Mouse (Mus musculus) limb, embryonic 14.5 days (tissue): ENCODE data around the gene Col2a1. TPM values are rescaled to one million over a fixed set of nuclear protein-coding genes. Genes with fewer than 3 reads are reported as not detected.

Experiments
- ATAC-seq: fragments of 200-750 bp; cut with Nextera tagmentation; 2 replicates; pipeline ENCODE4 v1.8.0; 2017; ENCODE audit warnings: low read depth, moderate number of reproducible peaks, moderate TSS enrichment; ENCODE audit not compliant: low FRiP score
- DNase-seq: peaks from one replicate; pipeline ENCODE4 v3.0.0-alpha.2; 2015; ENCODE audit warnings: low spot score
- H3K27ac ChIP-seq: fragments of 300-500 bp; sonication (generic); replicated peaks from 2 replicates; pipeline ENCODE4 v1.5.1; 2014; ENCODE audit warnings: low read depth, mild to moderate bottlenecking, low read length, moderate library complexity, mixed read lengths
- H3K27me3 ChIP-seq: fragments of 300-500 bp; sonication (generic); 2 replicates; pipeline ENCODE4 v1.6.1; 2014; ENCODE audit warnings: low read length, mixed read lengths; ENCODE audit not compliant: control insufficient read depth, insufficient read depth
- H3K36me3 ChIP-seq: fragments of 300-500 bp; sonication (generic); 2 replicates; pipeline ENCODE4 v1.6.1; 2014; ENCODE audit warnings: mild to moderate bottlenecking, low read length, moderate library complexity, mixed read lengths; ENCODE audit not compliant: control insufficient read depth, insufficient read depth
- H3K4me1 ChIP-seq: fragments of 300-500 bp; sonication (generic); 2 replicates; pipeline ENCODE4 v1.6.1; 2014; ENCODE audit warnings: antibody characterized with exemption, low read length, mixed read lengths; ENCODE audit not compliant: control insufficient read depth, insufficient read depth
- H3K4me2 ChIP-seq: fragments of 300-500 bp; sonication (generic); replicated peaks from 2 replicates; pipeline ENCODE4 v1.6.1; 2014; ENCODE audit warnings: low read depth, mild to moderate bottlenecking, low read length, moderate library complexity; ENCODE audit not compliant: severe bottlenecking
- H3K4me3 ChIP-seq: fragments of 300-500 bp; sonication (generic); replicated peaks from 2 replicates; pipeline ENCODE4 v1.5.1; 2014; ENCODE audit warnings: low read length
- H3K9ac ChIP-seq: fragments of 300-500 bp; sonication (generic); 2 replicates; pipeline ENCODE4 v1.6.1; 2014; ENCODE audit warnings: mild to moderate bottlenecking, low read depth, low read length, moderate library complexity; ENCODE audit not compliant: severe bottlenecking
- H3K9me3 ChIP-seq: fragments of 300-500 bp; sonication (generic); 2 replicates; pipeline ENCODE4 v1.6.1; 2016; ENCODE audit warnings: low read length; ENCODE audit not compliant: control insufficient read depth
- POLR2A ChIP-seq: fragments of 200-500 bp; IDR thresholded peaks from 2 replicates; pipeline ENCODE4 v1.8.0; 2012; ENCODE audit warnings: inconsistent platforms, mild to moderate bottlenecking, moderate library complexity, borderline replicate concordance; ENCODE audit not compliant: insufficient read depth, insufficient read length; ENCODE audit errors: extremely low read depth
- WGBS: fragments of 180-500 bp; shearing (Covaris S2); extraction: QIAGEN DNeasy Blood & Tissue Kit; methylation state at CpG from one replicate; pipeline ENCODE4 v1.1.7; 2014; 5-methylcytosine and 5-hydroxymethylcytosine counted together
- polyA plus RNA-seq, 2 experiments: library from polyadenylated mRNA; depleted of rRNA in 1 of 2; stranded (reverse) in 1 of 2; unstranded in 1 of 2; fragments of >200 nt; fragmentation: Nextera tagmentation in 1 of 2; extraction: Ambion mirVana in 1 of 2; gene quantifications; 2 replicates each; pipeline versions ENCODE4 v1.2.1 to v1.2.3; 2012 to 2014

The Col2a1 gene
- polyA plus RNA-seq, 2 experiments = 754 to 1,642 TPM

DNA sequence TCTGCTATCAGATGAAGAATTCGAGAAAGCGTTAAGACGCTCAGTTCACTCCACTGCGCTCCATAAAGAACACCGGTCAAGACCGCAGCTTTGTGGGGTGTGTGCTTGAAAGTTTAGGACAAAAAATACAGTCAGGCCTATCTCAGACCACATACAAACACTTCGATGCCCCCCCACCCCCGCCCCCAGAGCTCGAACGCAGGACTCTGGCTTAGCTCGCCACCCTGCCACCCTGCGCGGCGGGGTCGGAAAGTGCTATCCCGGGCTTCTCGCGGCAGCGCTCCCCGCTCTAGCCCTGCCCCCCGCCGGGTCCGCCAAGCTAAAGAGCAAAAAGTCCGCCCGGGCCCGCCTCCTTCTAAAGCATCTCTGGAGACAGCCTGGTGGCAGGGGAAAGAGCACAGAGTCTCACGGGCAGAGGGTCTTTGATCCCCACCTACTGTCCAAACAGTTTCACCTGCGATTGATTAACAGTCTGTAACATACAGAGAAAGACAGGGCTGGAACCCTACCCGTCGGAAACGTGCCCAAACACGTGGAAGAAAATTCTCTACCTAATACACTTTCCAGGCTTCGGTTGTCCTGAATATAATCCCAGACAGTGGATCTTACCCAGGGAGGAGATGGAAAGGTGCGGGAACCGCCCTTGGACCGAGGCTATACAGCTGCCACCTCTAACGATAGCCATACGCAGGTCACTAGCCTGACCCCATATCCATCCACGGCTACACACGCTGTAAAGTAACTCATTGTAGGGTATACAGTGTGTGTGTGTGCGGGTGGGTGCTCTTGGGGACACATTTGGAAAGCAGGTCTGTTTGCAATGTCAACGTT lies 1.3 kb downstream of the Col2a1 start:
- H3K4me3 ChIP-seq = peak overlapping the region; percentile 63
- H3K4me2 ChIP-seq = peak overlapping the region; percentile 90
- peaks cover 3% of the 10 kb centered on the region; the same call in 1 of the 2 replicates for H3K27me3 ChIP-seq
- H3K9ac ChIP-seq = peak overlapping the region; percentile 84
- DNase-seq (no peak), ATAC-seq (no peak)
- WGBS = under 1% methylated on average over 42 of the region's 42 CpGs
- 0 out of 2 replicates have a peak, but pooled peaks have one; percentile 40 for TF ChIP-seq POLR2A
- H3K4me1 ChIP-seq = peaks cover 23% of the 10 kb centered on the region
- H3K27ac ChIP-seq = peak overlapping the region; percentile 87
- H3K9me3 ChIP-seq = no peaks in the 10 kb centered on the region
- peaks cover 14% of the 10 kb centered on the region for H3K36me3 ChIP-seq

DNA sequence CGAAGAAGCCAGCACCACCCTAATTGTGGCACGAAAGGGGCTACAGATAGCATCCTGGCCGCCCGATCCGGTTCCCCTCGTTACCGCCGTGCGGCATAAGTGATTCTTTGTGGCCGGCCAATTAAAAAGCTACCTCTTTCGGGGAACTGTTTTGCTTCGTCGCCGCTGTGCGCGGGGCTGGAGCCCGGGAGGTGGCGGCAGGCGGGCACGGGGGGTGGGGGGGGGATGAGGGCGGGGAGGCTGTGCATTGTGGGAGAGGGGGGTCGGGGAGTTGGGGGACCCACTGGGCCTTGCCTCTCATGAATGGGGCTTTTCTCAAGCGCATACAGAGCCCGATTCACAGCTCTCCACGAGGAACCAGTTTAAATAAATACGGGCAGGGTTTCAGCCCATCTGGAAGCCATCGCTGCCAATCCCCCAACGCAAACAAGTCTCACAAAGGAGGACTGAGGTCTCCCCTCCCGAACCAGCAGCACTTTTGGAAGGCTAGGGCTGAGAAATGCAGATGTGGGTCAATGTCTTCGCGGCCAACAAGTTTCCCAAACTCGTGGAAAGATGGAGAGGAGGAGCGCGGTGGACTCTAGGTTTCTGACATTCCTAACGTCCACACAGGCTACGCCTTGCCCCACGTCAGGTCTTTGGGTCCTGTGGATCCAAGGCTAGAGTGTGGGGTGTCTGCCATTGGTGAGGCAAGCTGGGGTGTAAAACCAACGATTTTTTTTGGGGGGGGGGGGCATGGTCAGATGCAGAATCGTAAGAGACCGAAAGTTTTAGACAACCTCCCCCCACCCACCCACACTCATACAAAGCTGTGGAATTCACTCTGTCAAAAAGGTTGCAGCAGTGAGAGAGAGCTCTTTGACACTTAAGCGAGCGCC lies 2.1 kb downstream of the Col2a1 start:
- peak overlapping the region; percentile 84 for H3K9ac ChIP-seq
- H3K27me3 ChIP-seq = peaks cover 3% of the 10 kb centered on the region; the same call in 1 of the 2 replicates
- H3K4me3 ChIP-seq = peak overlapping the region; percentile 63
- peak overlapping the region; percentile 90 for H3K4me2 ChIP-seq
- H3K36me3 ChIP-seq = peaks cover 21% of the 10 kb centered on the region
- WGBS = under 1% methylated on average over 40 of the region's 42 CpGs
- H3K27ac ChIP-seq = peak overlapping the region; percentile 87
- H3K9me3 ChIP-seq = no peaks in the 10 kb centered on the region
- ATAC-seq = peak; percentile 58
- peaks cover 25% of the 10 kb centered on the region for H3K4me1 ChIP-seq
- DNase-seq = peak; percentile 69
- TF ChIP-seq POLR2A = peak; percentile 60; the same call in 1 of the 2 replicates

DNA sequence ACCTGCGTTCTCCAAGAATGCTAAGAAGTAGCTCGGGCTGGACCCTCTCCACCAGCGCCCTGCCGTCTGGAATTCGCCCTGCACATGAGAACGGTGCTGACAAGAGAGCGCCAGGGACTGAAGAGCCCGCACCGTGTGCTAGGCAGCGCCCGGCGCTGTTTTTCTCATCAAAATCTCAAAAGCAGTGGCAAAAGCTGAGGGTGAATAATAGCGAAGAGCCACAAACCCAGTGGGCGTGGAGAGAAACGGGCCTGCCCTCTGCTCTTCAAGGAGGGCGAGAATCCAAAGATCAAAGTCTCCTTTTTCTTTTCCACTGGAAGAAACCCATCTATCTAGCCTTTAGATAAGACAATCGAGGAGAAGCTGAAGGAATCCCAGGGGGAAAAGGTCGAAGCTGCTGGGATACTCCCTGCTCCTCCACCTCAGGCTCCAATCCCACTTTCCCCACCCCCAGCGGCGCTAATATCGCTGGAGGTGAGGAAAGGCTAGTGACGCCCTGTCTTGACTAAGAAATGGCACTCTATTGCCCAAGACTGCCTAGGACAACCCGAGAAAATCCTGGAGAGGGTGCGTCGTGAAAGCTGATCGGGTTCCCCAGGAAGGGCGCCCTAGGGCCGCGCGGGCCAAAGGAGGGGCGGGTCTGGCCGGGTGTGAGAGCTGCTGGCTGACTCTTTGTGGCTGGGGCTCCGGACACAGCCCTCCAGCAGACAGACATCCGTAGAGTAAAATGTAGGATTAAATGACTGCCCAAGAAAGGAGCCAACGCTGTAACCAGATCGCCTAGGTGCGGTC lies 3.0 kb downstream of the Col2a1 start:
- no peak for ATAC-seq
- peaks cover 27% of the 10 kb centered on the region for H3K4me1 ChIP-seq
- WGBS = under 1% methylated on average over 37 of the region's 37 CpGs

DNA sequence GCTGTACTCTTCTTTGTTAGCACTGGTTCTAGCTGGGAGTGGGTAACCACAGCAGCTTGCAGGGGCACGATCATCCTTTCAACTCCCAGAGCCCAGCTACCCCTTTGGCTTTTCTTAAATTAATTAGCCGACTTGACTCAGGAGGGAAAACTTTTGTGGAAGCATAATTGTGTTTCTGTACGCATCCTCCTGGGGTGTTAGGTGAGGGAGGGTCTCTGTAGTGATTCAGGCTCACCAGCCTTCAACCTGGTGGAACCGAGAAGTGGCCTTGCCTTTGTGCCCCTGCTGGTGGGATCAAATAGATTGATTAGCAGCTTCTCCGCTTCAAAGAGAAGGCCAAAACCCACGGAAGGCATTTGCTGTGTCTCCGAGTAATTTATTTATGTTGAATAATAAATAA lies 4.5 kb downstream of the Col2a1 start:
- Histone ChIP-seq H3K9me3 (no peaks in the 10 kb centered on the region), H3K27ac (peak overlapping the region; percentile 87; the same call in 1 of the 2 replicates), H3K4me2 (peak overlapping the region; percentile 90), H3K9ac (peak overlapping the region; percentile 84), H3K4me1 (peaks cover 24% of the 10 kb centered on the region), H3K36me3 (peaks cover 44% of the 10 kb centered on the region), H3K4me3 (peak overlapping the region; percentile 63), H3K27me3 (peaks cover 3% of the 10 kb centered on the region; the same call in 1 of the 2 replicates)
- ATAC-seq (no peak), DNase-seq (no peak)
- TF ChIP-seq POLR2A = no peak
- WGBS = 21% methylated on average over 7 of the region's 7 CpGs

More for the DNA sequence above, 3.0 kb downstream of the Col2a1 start:
- H3K27ac ChIP-seq = peak overlapping the region; percentile 87
- peaks cover 3% of the 10 kb centered on the region; the same call in 1 of the 2 replicates for H3K27me3 ChIP-seq
- H3K9me3 ChIP-seq = no peaks in the 10 kb centered on the region
- peak overlapping the region; percentile 90 for H3K4me2 ChIP-seq
- H3K9ac ChIP-seq = peak overlapping the region; percentile 84
- H3K4me3 ChIP-seq = peak overlapping the region; percentile 63
- peaks cover 29% of the 10 kb centered on the region for H3K36me3 ChIP-seq
- DNase-seq = peak; percentile 59
- no peak for TF ChIP-seq POLR2A
